Mouse (Mus musculus): Measurements from ENCODE around the gene Kptn. TPM values are rescaled to one million over a fixed set of nuclear protein-coding genes. Genes with fewer than 3 reads are reported as not detected.

The Kptn gene
- polyA plus RNA-seq, 1 experiment = 28.1 TPM

DNA sequence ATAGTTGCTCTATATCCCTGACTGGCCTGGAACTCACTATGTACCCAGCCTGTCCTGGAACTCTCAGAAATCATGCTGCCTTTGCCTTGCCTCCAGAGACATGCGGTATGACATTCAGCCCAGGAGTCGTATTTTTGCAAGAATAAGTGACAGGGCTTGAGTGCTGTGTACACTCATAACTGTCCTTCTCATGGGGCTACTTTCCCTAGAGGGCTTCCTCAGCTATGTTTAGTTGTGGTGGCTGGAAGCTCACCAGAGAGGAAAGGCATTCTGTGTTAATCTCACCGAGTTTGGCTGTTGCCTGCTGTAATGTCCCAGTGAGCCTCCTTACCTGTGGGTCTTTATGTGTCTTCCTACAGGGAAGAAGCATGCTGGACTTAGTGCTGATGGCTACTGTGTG, 25.1 kb upstream of the Kptn start:
- DNase-seq = no peak
- H3K27ac ChIP-seq (ENCODE audit: control insufficient read depth, insufficient read depth, low read length) = no peak overlapping the region
- WGBS = 64% methylated on average over 3 of the region's 3 CpGs
- no peak overlapping the region for H3K4me3 ChIP-seq (ENCODE audit: control insufficient read depth, insufficient read depth, low read length)
- no peak for TF ChIP-seq POLR2A (IDR thresholded peaks at IDR 0.05; ENCODE audit: control insufficient read depth, extremely low read depth, insufficient read depth, low read length, poor library complexity)
- no peak for TF ChIP-seq CTCF (IDR thresholded peaks at IDR 0.05; ENCODE audit: borderline replicate concordance, control insufficient read depth, extremely low read depth, insufficient read depth, low read length, poor library complexity)
- H3K4me1 ChIP-seq (replicated peaks; ENCODE audit: control insufficient read depth, insufficient read depth, low read length) = peaks cover 9% of the 10 kb centered on the region
- H3K27me3 ChIP-seq (ENCODE audit: control insufficient read depth, insufficient read depth, low read length) = no peaks in the 10 kb centered on the region
- H3K36me3 ChIP-seq (ENCODE audit: control insufficient read depth, insufficient read depth, low read length) = no peaks in the 10 kb centered on the region

- DNase-seq = peak; percentile 97
- peaks cover 11% of the 10 kb centered on the region for H3K4me1 ChIP-seq (replicated peaks; ENCODE audit: control insufficient read depth, insufficient read depth, low read length)
- TF ChIP-seq CTCF (IDR thresholded peaks at IDR 0.05; ENCODE audit: borderline replicate concordance, control insufficient read depth, extremely low read depth, insufficient read depth, low read length, poor library complexity) (peak; percentile 16; the same call in 1 of the 2 replicates), POLR2A (IDR thresholded peaks at IDR 0.05; ENCODE audit: control insufficient read depth, extremely low read depth, insufficient read depth, low read length, poor library complexity) (peak; percentile 87)
- H3K27ac ChIP-seq (ENCODE audit: control insufficient read depth, insufficient read depth, low read length) = 0 out of 2 replicates have a peak within 1 kb of the TSS, but pooled peaks have one; percentile 20
- H3K27me3 ChIP-seq (ENCODE audit: control insufficient read depth, insufficient read depth, low read length) = no peaks in the 10 kb centered on the region
- H3K4me3 ChIP-seq (ENCODE audit: control insufficient read depth, insufficient read depth, low read length) = peak within 1 kb of the TSS; percentile 70
- H3K36me3 ChIP-seq (ENCODE audit: control insufficient read depth, insufficient read depth, low read length) = no peaks in the 10 kb centered on the region
- WGBS = under 1% methylated on average over 67 of the region's 68 CpGs
Observed at GRCm38 (mm10) chr7:16098021-16099017, 21.4 kb upstream of the Kptn start, which contains the start of gene Napa. Gene Napa (plus strand): TSS chr7:16098458.

- Histone ChIP-seq H3K27me3 (ENCODE audit: control insufficient read depth, insufficient read depth, low read length) (no peaks in the 10 kb centered on the region), H3K4me1 (replicated peaks; ENCODE audit: control insufficient read depth, insufficient read depth, low read length) (peaks cover 11% of the 10 kb centered on the region), H3K36me3 (ENCODE audit: control insufficient read depth, insufficient read depth, low read length) (no peaks in the 10 kb centered on the region), H3K27ac (ENCODE audit: control insufficient read depth, insufficient read depth, low read length) (no peak overlapping the region), H3K4me3 (ENCODE audit: control insufficient read depth, insufficient read depth, low read length) (no peak overlapping the region)
- DNase-seq = no peak
- no peak for TF ChIP-seq CTCF (IDR thresholded peaks at IDR 0.05; ENCODE audit: borderline replicate concordance, control insufficient read depth, extremely low read depth, insufficient read depth, low read length, poor library complexity)
- no peak for TF ChIP-seq POLR2A (IDR thresholded peaks at IDR 0.05; ENCODE audit: control insufficient read depth, extremely low read depth, insufficient read depth, low read length, poor library complexity)
- WGBS = 92% methylated on average over 4 of the region's 4 CpGs
Observed at GRCm38 (mm10) chr7:16099901-16100300, 19.8 kb upstream of the Kptn start.

DNA sequence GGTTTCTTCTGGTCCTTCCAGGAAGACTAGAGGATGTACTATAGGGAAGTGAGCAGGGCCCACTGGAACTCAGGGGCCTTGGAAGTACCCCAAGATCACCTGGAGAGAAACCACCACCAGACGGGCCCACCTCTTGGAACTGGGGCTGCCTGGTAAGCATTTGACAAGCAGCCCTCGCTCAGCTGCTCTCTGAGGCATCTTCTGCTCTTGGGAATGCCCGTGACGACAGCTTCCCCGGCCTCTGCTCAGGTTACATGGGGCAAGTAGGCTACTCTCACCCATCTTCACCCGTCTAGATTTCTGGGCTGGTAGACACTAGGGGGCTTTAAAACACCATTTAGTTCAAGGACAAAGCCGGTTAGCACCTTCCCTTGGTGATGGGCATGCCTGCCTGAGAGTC, 18.6 kb upstream of the Kptn start:
- H3K36me3 ChIP-seq (ENCODE audit: control insufficient read depth, insufficient read depth, low read length) = no peaks in the 10 kb centered on the region
- H3K4me3 ChIP-seq (ENCODE audit: control insufficient read depth, insufficient read depth, low read length) = no peak overlapping the region
- H3K27me3 ChIP-seq (ENCODE audit: control insufficient read depth, insufficient read depth, low read length) = no peaks in the 10 kb centered on the region
- no peak for DNase-seq
- peaks cover 11% of the 10 kb centered on the region for H3K4me1 ChIP-seq (replicated peaks; ENCODE audit: control insufficient read depth, insufficient read depth, low read length)
- TF ChIP-seq CTCF (IDR thresholded peaks at IDR 0.05; ENCODE audit: borderline replicate concordance, control insufficient read depth, extremely low read depth, insufficient read depth, low read length, poor library complexity) = no peak
- no peak for TF ChIP-seq POLR2A (IDR thresholded peaks at IDR 0.05; ENCODE audit: control insufficient read depth, extremely low read depth, insufficient read depth, low read length, poor library complexity)
- H3K27ac ChIP-seq (ENCODE audit: control insufficient read depth, insufficient read depth, low read length) = no peak overlapping the region
- 86% methylated on average over 7 of the region's 7 CpGs for WGBS

GRCm38 (mm10) chr7:16101726-16102475, 17.8 kb upstream of the Kptn start:
- Histone ChIP-seq H3K27me3 (ENCODE audit: control insufficient read depth, insufficient read depth, low read length) (no peaks in the 10 kb centered on the region), H3K4me1 (replicated peaks; ENCODE audit: control insufficient read depth, insufficient read depth, low read length) (peaks cover 11% of the 10 kb centered on the region), H3K27ac (ENCODE audit: control insufficient read depth, insufficient read depth, low read length) (no peak overlapping the region), H3K4me3 (ENCODE audit: control insufficient read depth, insufficient read depth, low read length) (no peak overlapping the region), H3K36me3 (ENCODE audit: control insufficient read depth, insufficient read depth, low read length) (no peaks in the 10 kb centered on the region)
- TF ChIP-seq CTCF (IDR thresholded peaks at IDR 0.05; ENCODE audit: borderline replicate concordance, control insufficient read depth, extremely low read depth, insufficient read depth, low read length, poor library complexity) = no peak
- TF ChIP-seq POLR2A (IDR thresholded peaks at IDR 0.05; ENCODE audit: control insufficient read depth, extremely low read depth, insufficient read depth, low read length, poor library complexity) = no peak
- no peak for DNase-seq
- WGBS = 92% methylated on average over 15 of the region's 15 CpGs

GRCm38 (mm10) chr7:16102686-16103226, 16.9 kb upstream of the Kptn start:
- TF ChIP-seq POLR2A (IDR thresholded peaks at IDR 0.05; ENCODE audit: control insufficient read depth, extremely low read depth, insufficient read depth, low read length, poor library complexity) (no peak), CTCF (IDR thresholded peaks at IDR 0.05; ENCODE audit: borderline replicate concordance, control insufficient read depth, extremely low read depth, insufficient read depth, low read length, poor library complexity) (no peak)
- H3K27me3 ChIP-seq (ENCODE audit: control insufficient read depth, insufficient read depth, low read length) = no peaks in the 10 kb centered on the region
- H3K36me3 ChIP-seq (ENCODE audit: control insufficient read depth, insufficient read depth, low read length) = peaks cover under 1% of the 10 kb centered on the region
- peaks cover 9% of the 10 kb centered on the region for H3K4me1 ChIP-seq (replicated peaks; ENCODE audit: control insufficient read depth, insufficient read depth, low read length)
- WGBS = 91% methylated on average over 5 of the region's 5 CpGs
- H3K27ac ChIP-seq (ENCODE audit: control insufficient read depth, insufficient read depth, low read length) = no peak overlapping the region
- no peak for DNase-seq
- H3K4me3 ChIP-seq (ENCODE audit: control insufficient read depth, insufficient read depth, low read length) = no peak overlapping the region

Data from thymus, adult 2 months (tissue).